ENCODE assay signal across 31 mouse cellular contexts in genomic region chr9:57867880-57868279, GRCm38 (mm10). TPM values are rescaled to one million over a fixed set of nuclear protein-coding genes. Genes with fewer than 3 reads are reported as not detected.
DNase-seq lines count a peak whose midpoint lies in the region; ATAC-seq lines count a peak whose summit lies in the region.
"Had no signal": no experiment of that assay in that cellular context is flagged by ENCODE, and none has a peak within 500 bp of the region (broad histone marks: within the 10 kb centered on the region; RNA-seq: fewer than 3 reads in every experiment).

No protein-coding gene starts in this region.

- H3K9ac ChIP-seq in midbrain, embryonic 11.5 days (ENCODE audit: low read length) = no peak overlapping the region
- H3K9ac ChIP-seq in midbrain, embryonic 16.5 days (ENCODE audit: low read depth, low read length) = no peak overlapping the region
- H3K9ac ChIP-seq: forebrain, embryonic 13.5 days; heart, embryonic 12.5 days; heart, embryonic 15.5 days; hindbrain, embryonic 14.5 days had no signal

- no peaks in the 10 kb centered on the region for H3K27me3 ChIP-seq in midbrain, embryonic 11.5 days (ENCODE audit: control insufficient read depth, insufficient read depth, low read length)
- H3K27me3 ChIP-seq in midbrain, embryonic 16.5 days (ENCODE audit: control insufficient read depth, insufficient read depth, low read depth, low read length) = no peaks in the 10 kb centered on the region
- H3K27me3 ChIP-seq: CH12.LX; heart, embryonic 12.5 days; heart, embryonic 15.5 days; Patski had no signal

- no peaks in the 10 kb centered on the region for H3K36me3 ChIP-seq in midbrain, embryonic 11.5 days (ENCODE audit: control insufficient read depth, insufficient read depth, low read length)
- no peaks in the 10 kb centered on the region for H3K36me3 ChIP-seq in midbrain, embryonic 16.5 days (ENCODE audit: control insufficient read depth, insufficient read depth, low read length)
- H3K36me3 ChIP-seq: forebrain, embryonic 10.5 days; G1E; heart, embryonic 12.5 days; heart, embryonic 15.5 days had no signal

- no peak for ATAC-seq in midbrain, embryonic 11.5 days (ENCODE audit: low FRiP score)
- no peak for ATAC-seq in midbrain, embryonic 16.5 days
- ATAC-seq: forebrain, embryonic 13.5 days; forebrain, embryonic 16.5 days; hindbrain, postnatal 0 days; inflammation-experienced regulatory T-cells, adult 6 months; intestine, embryonic 16.5 days; Patski had no signal

- H3K4me3 ChIP-seq in midbrain, embryonic 11.5 days (ENCODE audit: low read depth, low read length) = no peak overlapping the region
- no peak overlapping the region for H3K4me3 ChIP-seq in midbrain, embryonic 16.5 days (ENCODE audit: low read depth, low read length)
- H3K4me3 ChIP-seq: forebrain, embryonic 10.5 days; forebrain, embryonic 13.5 days; gastrocnemius, adult 2 months; heart, embryonic 12.5 days; heart, embryonic 15.5 days had no signal

- H3K4me2 ChIP-seq in midbrain, embryonic 11.5 days = no peak overlapping the region
- H3K4me2 ChIP-seq in midbrain, embryonic 16.5 days (ENCODE audit: low read length) = no peak overlapping the region
- H3K4me2 ChIP-seq: forebrain, embryonic 13.5 days; heart, embryonic 12.5 days; heart, embryonic 15.5 days; hindbrain, embryonic 14.5 days had no signal

- no peaks in the 10 kb centered on the region for H3K9me3 ChIP-seq in midbrain, embryonic 11.5 days (ENCODE audit: control insufficient read depth, low read length)
- H3K9me3 ChIP-seq in midbrain, embryonic 16.5 days (replicated peaks; ENCODE audit: control insufficient read depth, low read length, poor library complexity, severe bottlenecking) = no peaks in the 10 kb centered on the region
- H3K9me3 ChIP-seq: forebrain, embryonic 10.5 days; forebrain, embryonic 13.5 days; G1E; heart, embryonic 12.5 days; heart, embryonic 15.5 days had no signal

- H3K4me1 ChIP-seq in midbrain, embryonic 11.5 days (ENCODE audit: control insufficient read depth, insufficient read depth, low read length) = no peaks in the 10 kb centered on the region
- H3K4me1 ChIP-seq in midbrain, embryonic 16.5 days (ENCODE audit: control insufficient read depth, insufficient read depth, low read length) = no peaks in the 10 kb centered on the region
- H3K4me1 ChIP-seq: forebrain, embryonic 10.5 days; heart, embryonic 12.5 days; heart, embryonic 15.5 days had no signal

- 85% methylated on average over 5 of the region's 5 CpGs for WGBS in midbrain, embryonic 11.5 days
- WGBS in midbrain, embryonic 16.5 days = 86% methylated on average over 5 of the region's 5 CpGs

- H3K27ac ChIP-seq in midbrain, embryonic 11.5 days (ENCODE audit: low read depth, low read length) = no peak overlapping the region
- H3K27ac ChIP-seq in midbrain, embryonic 16.5 days (ENCODE audit: low read length) = no peak overlapping the region
- H3K27ac ChIP-seq: forebrain, embryonic 10.5 days; forebrain, embryonic 13.5 days; gastrocnemius, adult 2 months; heart, embryonic 15.5 days; hindbrain, embryonic 14.5 days; hindbrain, postnatal 0 days had no signal

- DNase-seq in frontal cortex, postnatal 36 days (ENCODE audit: low spot score in 2 of 2) = peak; percentile 3 to 7
- DNase-seq in frontal cortex, postnatal 10 days (ENCODE audit: low spot score in 2 of 2) = no peak
- DNase-seq in midbrain, embryonic 11.5 days (ENCODE audit: low spot score, missing footprints) = peak; percentile 35
- DNase-seq in brain, adult 2 months (ENCODE audit: low read depth, low spot score) = peak; percentile 57
- DNase-seq in thymus, postnatal 10 days (ENCODE audit: low spot score in 2 of 2) = no peak
- DNase-seq: adrenal gland, postnatal 10 days; adrenal gland, postnatal 36 days; B cell, adult 2 months; cerebellum, adult 11 months; cerebellum, adult 2 months; cerebellum, adult 9-11 months; cerebellum, postnatal 25 days; embryo, embryonic 11 days; gastrocnemius, adult 2 months; gastrocnemius, postnatal 14 days; heart, adult 18-20 months; heart, postnatal 10 days; heart, postnatal 4 days had no signal

RNA-seq across cellular contexts. Expression of gene Arid3b, which starts 31.3 kb away (rescaled TPM):
- 22.0 and 25.7 TPM in 2 replicates for polyA plus RNA-seq in midbrain, embryonic 11.5 days (2014; fragmentation: Nextera tagmentation; extraction: Ambion mirVana)
- 6.6 and 9.1 TPM in 2 replicates for polyA plus RNA-seq in midbrain, embryonic 16.5 days (2015; fragmentation: Nextera tagmentation; extraction: Ambion mirVana)

RNA-seq across cellular contexts. Expression of gene Ubl7, which starts 42.9 kb away (rescaled TPM):
- 111 and 112 TPM in 2 replicates for polyA plus RNA-seq in midbrain, embryonic 11.5 days (2014; fragmentation: Nextera tagmentation; extraction: Ambion mirVana)
- 173 and 176 TPM in 2 replicates for polyA plus RNA-seq in midbrain, embryonic 16.5 days (2015; fragmentation: Nextera tagmentation; extraction: Ambion mirVana)

Comparison
In these comparisons a context has a peak if more than half of its experiments do, and no peak if none do; other contexts are left out.
1. DNase-seq: peak in frontal cortex, postnatal 36 days (2 of 2), midbrain, embryonic 11.5 days (single experiment) and brain, adult 2 months (single experiment); none in frontal cortex, postnatal 10 days (0 of 2) and thymus, postnatal 10 days (0 of 2).